Mouse (Mus musculus) adrenal gland, adult 8-10 months (tissue): ENCODE measurements around the gene Med24. TPM values are rescaled to one million over a fixed set of nuclear protein-coding genes. Genes with fewer than 3 reads are reported as not detected.

ENCODE experiments used
- DNase-seq: peaks from one replicate; pipeline ENCODE4 v3.0.0; 2022
- total RNA-seq, 4 experiments: library from RNA; stranded (reverse); gene quantifications; 2 replicates each; pipeline ENCODE4 v1.2.4; 2022

The Med24 gene
- total RNA-seq, 4 experiments from 2014 or later: 47.7 to 63.3 (median 55.7) TPM

DNA sequence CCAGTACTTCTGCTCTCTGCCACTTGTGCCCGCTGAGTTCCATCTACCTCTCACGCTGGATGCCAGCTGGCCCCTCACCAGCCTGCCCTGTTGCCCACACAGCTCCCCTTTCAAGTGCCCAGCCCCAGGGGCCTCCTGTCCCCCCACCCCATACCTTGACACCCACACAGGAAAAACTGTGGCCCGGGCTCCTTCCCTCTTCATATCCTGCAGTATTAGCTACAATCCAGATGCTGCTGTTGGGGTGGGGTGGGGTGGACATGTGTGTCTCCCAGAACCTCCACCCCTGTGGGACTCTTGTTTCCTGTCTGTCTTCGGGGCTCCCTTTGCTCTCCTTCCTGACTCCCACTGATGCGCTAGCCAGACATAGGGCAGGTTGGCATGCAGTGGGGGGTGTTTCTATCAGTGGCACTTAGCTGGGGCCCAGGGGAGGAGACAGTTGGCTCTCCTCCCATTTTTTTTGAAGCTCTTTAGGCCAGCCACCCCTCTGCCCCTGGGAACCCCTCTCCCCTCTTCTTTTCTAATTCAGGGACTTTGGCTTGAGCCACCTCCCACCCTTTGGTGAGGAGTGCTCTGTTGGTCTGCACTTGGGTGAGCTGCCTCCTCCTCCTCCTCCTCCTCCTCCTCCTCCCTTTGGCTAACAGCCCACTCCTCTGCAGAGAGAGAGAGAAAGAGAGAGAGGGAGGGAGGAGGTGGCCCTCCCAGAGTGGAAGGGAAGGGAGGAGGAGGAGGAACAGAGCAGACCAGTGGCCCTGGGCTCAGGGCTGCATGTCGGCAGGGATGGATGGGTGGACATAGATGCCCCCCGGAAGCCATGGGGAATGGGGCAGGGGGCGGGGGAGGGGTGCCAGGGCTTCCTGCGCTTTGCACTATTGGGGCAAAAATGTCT, 36.4 kb upstream of the Med24 start:
- no peak for DNase-seq

DNA sequence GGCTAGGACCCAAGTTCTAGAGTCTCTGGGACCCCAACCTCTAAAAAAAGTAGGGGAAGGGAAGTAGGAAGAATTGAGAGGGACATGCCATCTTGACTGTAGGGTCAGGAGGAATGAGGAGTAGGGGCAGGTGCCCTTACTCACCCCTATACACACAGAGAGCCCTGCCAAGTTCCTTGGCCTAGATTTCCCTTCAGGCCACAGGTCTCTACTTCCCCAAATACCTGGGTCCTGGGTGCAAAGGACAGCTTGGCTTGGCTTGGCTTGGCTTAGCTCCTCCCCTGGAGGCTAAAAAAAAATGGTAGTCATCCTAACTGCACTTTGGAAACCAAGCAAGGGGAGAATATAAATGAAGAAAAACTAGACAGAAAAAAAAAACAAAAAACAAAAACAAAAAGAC, 35.5 kb upstream of the Med24 start:
- no peak for DNase-seq

DNA sequence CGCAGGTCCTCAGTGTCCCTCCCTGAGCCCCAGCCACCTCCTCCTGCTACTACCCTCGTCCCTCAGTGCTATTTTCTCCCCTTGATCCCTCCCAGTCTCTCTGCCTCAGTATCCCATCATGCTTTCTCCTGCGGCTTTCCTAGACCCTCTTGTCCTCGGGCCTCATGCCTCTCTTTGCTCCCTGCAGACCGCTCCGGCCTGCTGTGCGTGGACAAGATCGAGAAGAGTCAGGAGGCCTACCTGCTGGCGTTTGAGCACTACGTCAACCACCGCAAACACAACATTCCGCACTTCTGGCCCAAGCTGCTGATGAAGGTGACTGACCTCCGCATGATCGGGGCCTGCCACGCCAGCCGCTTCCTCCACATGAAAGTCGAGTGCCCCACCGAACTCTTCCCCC, 34.9 kb upstream of the Med24 start:
- no peak for DNase-seq

DNA sequence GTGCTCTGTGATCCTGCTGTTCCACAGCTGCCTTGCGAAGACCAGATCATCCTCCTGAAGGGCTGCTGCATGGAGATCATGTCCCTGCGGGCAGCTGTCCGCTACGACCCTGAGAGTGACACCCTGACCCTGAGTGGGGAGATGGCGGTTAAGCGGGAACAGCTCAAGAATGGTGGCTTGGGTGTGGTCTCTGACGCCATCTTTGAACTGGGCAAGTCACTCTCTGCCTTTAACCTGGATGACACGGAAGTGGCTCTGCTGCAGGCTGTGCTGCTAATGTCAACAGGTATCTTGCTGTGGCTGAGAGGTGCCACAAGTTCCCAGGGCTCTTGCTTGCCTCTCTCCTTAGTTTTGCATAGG, 34.2 kb upstream of the Med24 start:
- no peak for DNase-seq

- DNase-seq: no peak
Measured at GRCm38 (mm10) chr11:98762756-98763501, 33.7 kb upstream of the Med24 start.

GRCm38 (mm10) chr11:98761939-98762338, 32.7 kb upstream of the Med24 start:
- DNase-seq: no peak

- no peak for DNase-seq
Measured at GRCm38 (mm10) chr11:98756711-98757110, 27.5 kb upstream of the Med24 start.

DNA sequence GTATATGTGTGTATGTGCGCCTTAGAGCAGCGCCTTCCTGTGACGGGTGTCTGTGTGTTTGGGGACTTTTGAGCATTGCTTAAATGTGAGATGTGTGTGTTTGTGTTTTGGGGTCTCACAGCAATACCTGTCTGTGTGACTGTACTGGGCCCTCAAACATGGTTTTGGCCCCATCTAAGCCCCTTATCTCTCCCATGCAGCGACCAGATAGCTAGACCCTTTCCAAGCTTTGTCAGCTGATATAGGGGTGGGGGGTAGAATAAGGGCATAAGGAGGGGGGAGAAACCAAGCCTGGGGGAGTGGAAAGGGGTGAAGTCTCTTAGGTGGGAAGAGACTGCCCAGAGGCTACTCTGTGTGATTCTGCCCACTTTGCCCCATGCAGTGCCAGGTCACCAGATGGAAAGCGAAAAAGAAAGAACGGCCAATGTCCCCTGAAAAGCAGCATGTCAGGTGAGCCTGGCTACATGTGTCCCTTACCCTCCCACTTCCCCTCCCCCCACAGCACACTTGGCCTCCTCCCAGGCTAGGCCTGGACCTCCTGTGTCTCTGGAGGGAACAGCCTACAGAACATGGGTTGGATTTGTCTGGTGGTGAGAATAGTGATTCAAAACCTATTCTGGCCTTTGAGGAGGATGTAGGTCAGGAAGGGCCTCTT, 26.6 kb upstream of the Med24 start:
- DNase-seq: no peak

GRCm38 (mm10) chr11:98754621-98755181, 25.5 kb upstream of the Med24 start:
- DNase-seq: peak; percentile 82

DNA sequence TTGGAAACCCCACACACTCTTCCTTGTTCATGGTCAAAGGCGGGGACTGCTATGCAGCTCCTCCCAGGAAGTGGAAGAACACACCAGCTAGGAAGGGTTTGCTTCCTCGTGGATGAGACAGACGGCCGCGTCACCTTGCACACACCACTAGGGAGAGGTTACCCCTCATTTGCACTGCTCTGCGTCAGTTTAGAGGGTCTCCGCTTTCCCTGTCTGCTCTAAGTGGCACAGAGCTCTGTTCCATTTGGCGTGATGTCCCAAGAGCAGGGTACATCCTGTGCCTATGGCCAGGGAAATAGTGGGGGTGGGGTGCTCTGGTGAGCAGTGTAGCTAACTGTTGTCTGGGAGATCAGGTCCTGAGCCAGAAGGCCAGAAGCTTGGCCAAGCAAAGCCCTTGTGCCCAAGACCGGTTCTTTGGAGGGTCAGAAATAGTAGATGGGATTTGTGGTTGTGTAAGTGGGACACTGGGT, 25.0 kb upstream of the Med24 start:
- no peak for DNase-seq

DNA sequence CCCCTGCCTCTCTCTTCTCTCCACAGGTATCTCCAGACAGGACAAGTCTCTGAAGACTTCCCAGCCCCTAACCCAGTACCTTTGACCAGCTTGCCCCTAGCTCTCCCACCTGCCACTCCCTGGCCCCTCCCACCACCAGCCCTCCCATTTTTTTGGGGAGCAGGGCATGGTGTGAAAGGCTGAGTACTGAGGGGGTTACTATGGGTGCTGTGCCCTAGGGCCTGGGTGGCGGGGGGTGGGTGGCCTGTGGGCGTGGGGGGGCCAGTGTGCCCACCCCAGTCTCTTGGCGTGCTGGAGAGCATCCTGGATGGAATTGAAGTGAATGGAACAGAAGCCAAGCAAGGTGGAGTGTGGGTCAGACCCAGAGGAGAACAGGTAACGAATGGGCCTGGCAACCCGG, 24.0 kb upstream of the Med24 start:
- DNase-seq: no peak

- DNase-seq: no peak
Measured at GRCm38 (mm10) chr11:98752562-98753140, 23.4 kb upstream of the Med24 start.

- DNase-seq: no peak
Measured at GRCm38 (mm10) chr11:98751221-98751782, 22.1 kb upstream of the Med24 start.

DNA sequence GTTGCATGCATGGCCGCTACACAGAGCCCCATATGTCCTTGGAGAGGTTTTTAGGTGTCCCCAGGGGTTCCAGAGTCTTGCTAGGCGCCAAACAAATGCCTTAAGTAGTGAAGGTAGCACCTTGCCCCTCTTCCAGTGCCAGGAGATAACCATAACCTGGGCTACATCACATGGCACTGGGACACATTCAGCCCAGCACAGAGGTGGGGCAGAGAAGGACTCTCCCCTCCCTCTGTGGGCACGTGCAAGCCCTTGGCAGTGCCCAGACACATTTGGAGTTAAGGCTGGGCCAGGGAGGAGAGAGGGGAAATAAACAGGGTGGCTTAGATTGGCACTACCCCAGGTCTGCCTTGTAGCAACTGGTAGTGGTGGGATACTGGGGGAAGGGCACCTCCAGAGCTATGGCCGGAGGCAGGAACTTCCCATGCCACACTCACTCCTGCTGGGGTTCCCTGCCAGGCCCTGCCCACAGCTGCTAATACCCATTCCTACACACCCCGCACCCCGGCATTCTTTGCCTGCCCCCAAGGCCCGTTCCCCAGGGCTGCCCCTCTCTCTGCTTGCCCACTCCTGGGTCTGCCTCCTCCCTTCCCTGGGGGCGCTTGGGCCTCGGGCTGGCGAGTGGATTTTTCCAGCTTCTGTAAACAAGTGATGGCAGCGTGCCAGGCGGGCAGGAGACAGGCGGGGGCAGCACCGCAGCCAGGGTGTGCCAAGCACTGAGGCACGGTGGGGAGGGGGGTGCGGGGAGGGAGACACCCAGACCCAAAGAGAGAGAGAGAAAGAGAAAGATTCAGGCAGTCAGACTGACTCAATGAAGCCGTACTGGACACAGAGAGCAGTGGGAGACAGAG, 21.3 kb upstream of the Med24 start:
- no peak for DNase-seq

DNA sequence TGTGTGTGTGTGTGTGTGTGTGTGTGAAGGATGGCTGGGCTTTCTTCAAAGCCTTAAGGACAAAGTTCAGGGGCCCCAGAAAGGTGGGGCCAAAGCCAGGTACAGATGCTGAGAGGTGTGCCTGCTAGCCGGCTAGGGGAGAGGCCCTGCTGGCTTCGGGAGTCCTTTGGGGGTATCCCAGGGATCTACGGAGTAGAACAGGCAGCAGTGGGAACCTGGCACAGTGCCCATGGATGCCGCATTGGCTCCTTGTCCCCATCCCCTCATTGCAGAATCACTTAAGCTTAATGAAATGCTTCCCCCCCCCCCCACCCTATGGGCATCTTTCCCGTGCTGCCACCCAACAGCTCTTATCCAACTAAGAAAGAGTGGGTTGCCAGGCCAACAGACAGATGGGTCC, 20.5 kb upstream of the Med24 start:
- DNase-seq: no peak

GRCm38 (mm10) chr11:98748506-98749416, 19.5 kb upstream of the Med24 start:
- no peak for DNase-seq

GRCm38 (mm10) chr11:98747804-98748505, 18.7 kb upstream of the Med24 start:
- DNase-seq: no peak

GRCm38 (mm10) chr11:98746855-98747693, 17.8 kb upstream of the Med24 start:
- peak; percentile 82 for DNase-seq
